Mouse (Mus musculus) lung, adult 2 months (tissue): ENCODE measurements at regions not wholly inside any gene's neighbourhood (a gene's known extent, or its start where the extent isn't known, plus 50 kb on each side); places are given as distances from the start of the nearest gene placed in this dataset.
"Not testable (repeated sequence)": the region's sequence is repeated elsewhere in the genome, so short reads cannot be mapped to it uniquely, and the experiment has no call there.

Experiments
- DNase-seq: peaks from one replicate; pipeline ENCODE4 v3.0.0; 2022
- H3K4me1 ChIP-seq: fragments of 200-500 bp; 2 replicates; pipeline ENCODE4 v1.6.1; 2011; ENCODE audit warnings: low read length; ENCODE audit not compliant: control insufficient read depth, insufficient read depth
- H3K4me3 ChIP-seq: fragments of 200-500 bp; replicated peaks from 2 replicates; pipeline ENCODE3; 2011; ENCODE audit warnings: low read depth, mild to moderate bottlenecking, control low read depth, low read length; ENCODE audit errors: extremely low read depth
- CTCF ChIP-seq: fragments of 200-500 bp; IDR thresholded peaks from 2 replicates; pipeline ENCODE4 v1.5.1; 2011; ENCODE audit warnings: mild to moderate bottlenecking, low read length, control low read depth; ENCODE audit not compliant: insufficient read depth
- POLR2A ChIP-seq: fragments of 200-500 bp; IDR thresholded peaks from 2 replicates; pipeline ENCODE4 v1.6.1; 2011; ENCODE audit warnings: low read depth, mild to moderate bottlenecking, control low read depth, low read length, borderline replicate concordance; ENCODE audit errors: extremely low read depth
- WGBS: fragments of 180-500 bp; shearing (Covaris S2); methylation state at CpG from one replicate; pipeline ENCODE4 v1.1.7; 2018; 5-methylcytosine and 5-hydroxymethylcytosine counted together

GRCm38 (mm10) chr15:89730320-89730719 lies 111.3 kb downstream of the Syt10 start:
- 48% methylated on average over 6 of the region's 6 CpGs for WGBS
- no peak overlapping the region for H3K4me3 ChIP-seq
- H3K4me1 ChIP-seq, result no peaks in the 10 kb centered on the region
- TF ChIP-seq POLR2A (no peak), CTCF (peak; percentile 44)
- no peak for DNase-seq

GRCm38 (mm10) chr15:89724356-89724755 lies 117.3 kb downstream of the Syt10 start:
- no peaks in the 10 kb centered on the region for H3K4me1 ChIP-seq
- TF ChIP-seq POLR2A (no peak), CTCF (no peak)
- WGBS, result 52% methylated on average over 12 of the region's 12 CpGs
- DNase-seq, result no peak
- no peak overlapping the region for H3K4me3 ChIP-seq

GRCm38 (mm10) chr15:89697221-89697620 lies 105.5 kb upstream of the Rabl2 start:
- whole genome bisulfite sequencing, result 60% methylated on average over 2 of the region's 2 CpGs
- H3K4me1 ChIP-seq, result no peaks in the 10 kb centered on the region
- no peak overlapping the region for H3K4me3 ChIP-seq
- TF ChIP-seq POLR2A, result no peak
- DNase-seq, result no peak

GRCm38 (mm10) chr15:89676366-89676765 lies 84.6 kb upstream of the Rabl2 start:
- no peak for TF ChIP-seq CTCF
- TF ChIP-seq POLR2A, result no peak

GRCm38 (mm10) chr15:89656558-89656957 lies 64.8 kb upstream of the Rabl2 start:
- DNase-seq, H3K4me3 ChIP-seq, H3K4me1 ChIP-seq: not testable (repeated sequence)
- 91% methylated on average over 1 of the region's 1 CpGs for WGBS

More at GRCm38 (mm10) chr15:89676366-89676765, 84.6 kb upstream of the Rabl2 start:
- no peak overlapping the region for H3K4me3 ChIP-seq
- DNase-seq, result no peak
- H3K4me1 ChIP-seq, result no peaks in the 10 kb centered on the region
